Mouse (Mus musculus): ENCODE results near the gene Lrguk.

Lrguk gene

DNA sequence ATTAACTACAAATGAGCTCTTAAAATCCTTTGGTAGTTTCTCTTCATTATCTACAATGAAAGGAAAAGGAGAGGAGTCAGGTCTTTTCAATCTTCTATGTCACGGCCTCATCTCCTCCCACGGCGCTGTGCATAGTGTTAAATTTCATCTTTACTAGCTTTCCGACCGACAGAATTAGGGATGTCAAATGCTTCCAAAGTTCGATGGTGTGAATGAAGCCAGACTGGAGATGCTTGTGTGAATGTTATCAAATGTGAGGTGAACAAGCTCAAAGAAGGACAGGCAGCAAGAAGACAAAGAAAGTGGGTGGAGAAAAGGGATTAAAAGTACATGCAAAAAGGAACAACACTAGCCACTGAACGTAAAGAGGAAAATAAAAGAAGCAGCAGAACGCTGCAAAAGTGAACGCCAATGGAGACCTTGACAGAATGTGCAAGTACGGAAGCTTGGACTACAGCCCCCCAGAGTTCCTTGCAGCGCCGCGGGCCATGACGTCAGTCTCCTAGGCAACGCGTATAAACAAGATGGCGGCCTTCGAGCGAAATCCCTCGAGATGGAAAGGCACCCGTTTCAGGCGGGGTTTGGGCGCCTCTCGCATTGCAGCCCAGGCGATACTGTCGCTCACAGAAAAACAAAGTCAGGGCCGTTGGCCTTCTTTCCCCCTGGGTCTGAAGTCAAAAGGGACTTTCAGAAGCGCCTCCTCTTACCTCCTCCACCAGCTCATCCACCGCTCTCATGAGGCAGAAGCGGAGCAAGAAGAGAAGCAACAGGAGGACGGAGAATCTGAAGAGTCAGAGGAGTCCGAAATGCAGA, at the start of gene Lrguk:
TSS of gene Lrguk (plus strand) at position 516 of the 813 bp plus-strand sequence.
- DNase-seq = peak; percentile 79 to 87

DNA sequence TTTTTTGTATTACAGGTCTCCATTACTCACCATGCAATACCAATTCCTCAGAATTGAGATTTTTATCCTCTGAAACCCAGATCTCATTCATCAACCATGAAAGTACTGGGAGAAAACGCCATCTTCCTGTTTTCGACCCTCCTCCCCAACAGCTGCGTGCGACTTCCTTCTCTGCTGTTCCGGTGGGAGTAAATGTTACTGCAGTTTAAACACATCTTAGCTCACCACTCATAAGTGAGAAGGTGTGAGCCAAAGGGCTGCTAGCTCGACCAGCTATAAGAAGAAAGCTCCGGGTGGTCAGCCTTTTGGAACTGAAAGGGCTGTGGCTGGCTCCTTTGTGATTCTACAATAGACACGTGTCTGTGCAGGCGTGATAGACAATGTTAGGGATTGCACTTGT, 46.5 kb upstream of the Lrguk start:
- DNase-seq = no peak

DNA sequence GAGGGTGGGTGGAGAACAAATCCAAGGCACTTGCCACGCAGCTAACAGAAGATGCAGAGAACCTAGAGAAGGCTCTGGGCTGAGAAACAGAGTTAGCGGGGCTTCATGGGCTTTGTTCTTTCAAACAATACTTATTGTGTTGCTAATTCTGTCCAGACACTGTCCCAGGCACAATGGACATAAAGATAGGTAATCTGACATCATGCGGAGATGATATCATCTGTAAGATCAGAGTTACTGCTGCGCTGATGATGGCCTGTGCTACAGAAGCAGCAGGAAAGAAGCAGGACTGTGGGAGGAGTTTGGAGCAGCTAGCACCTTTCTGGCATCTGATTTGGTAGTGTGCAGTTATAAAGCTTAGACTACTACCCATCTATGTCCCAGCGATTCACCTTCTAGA, 42.1 kb upstream of the Lrguk start:
- no peak for DNase-seq

DNA sequence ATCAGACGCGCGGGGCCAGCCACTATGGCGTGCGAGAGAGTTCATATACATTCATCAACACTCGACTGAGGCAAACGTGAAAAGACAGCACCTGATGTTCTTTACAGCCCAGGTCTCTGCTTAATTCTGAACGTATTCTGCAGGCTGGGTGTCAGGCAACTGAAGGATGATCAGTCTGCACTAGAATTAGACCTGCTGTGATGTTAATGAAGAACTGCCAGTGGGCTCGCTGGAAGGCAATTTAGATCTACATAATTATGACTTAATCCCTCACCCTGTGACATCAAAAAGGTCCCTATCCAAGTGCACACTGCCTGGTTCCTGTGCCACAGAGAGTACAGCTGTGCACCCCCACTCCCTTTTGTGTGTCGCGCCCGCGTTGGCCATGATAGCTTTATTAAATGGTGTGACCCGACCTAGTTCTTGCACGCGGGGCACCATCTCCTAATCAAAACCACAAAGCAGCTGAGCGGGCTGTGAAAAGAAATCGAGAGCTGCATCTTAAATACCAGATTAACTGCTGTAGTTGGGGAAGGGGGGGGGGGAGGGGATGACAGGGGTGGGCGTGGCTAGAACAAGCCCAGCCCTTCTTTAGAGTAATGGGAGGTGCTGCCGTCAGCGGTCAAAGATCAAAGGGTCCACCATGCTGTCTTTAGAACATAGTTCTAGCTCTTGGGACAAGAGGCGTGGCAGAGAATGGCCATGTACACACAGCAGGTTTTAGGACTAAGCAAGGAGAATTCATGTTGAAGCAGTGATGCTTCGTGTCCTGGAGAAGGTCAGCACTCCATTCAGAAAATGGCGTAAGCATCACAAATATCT, 36.8 kb upstream of the Lrguk start:
- DNase-seq = no peak

DNA sequence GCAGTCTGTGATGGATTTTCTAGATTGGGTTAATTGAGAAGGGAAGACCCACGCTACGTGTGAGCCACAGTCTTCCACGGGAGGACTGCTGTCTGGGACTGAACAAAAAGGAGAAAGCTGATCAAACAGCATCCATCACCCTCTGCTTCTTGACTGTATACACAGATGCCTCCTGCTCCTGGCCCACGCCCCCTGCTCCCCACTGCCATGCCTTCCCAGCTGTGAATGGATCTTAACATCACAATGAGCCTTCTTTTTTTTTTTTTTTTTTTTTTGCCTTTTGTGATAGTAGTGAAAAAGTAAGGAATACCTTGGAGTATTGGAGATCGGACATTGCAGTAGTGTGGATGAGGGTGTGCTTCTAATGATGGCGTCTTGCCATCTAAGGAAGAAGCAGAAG, 35.4 kb upstream of the Lrguk start:
- DNase-seq = no peak

DNA sequence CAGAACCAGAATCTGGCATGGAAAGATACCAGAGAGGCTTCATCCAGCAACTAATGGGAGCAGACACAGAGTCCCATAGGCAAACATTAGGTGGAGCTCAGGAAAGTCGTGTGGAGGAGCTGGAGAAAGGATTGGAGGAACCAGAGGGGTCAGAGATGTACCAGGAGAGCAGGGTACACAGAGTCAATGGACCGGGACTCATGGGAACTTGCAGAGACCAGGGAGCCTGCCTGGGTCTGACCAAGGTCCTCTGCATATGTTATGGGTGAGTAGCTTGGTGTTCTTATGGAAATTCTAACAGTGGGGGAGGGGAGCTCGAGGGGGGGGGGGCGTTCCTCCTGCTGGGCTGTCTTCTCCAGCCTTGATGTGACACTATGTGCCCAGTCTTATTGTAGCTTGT, 30.7 kb upstream of the Lrguk start:
- DNase-seq = peak; percentile 1 to 3

DNA sequence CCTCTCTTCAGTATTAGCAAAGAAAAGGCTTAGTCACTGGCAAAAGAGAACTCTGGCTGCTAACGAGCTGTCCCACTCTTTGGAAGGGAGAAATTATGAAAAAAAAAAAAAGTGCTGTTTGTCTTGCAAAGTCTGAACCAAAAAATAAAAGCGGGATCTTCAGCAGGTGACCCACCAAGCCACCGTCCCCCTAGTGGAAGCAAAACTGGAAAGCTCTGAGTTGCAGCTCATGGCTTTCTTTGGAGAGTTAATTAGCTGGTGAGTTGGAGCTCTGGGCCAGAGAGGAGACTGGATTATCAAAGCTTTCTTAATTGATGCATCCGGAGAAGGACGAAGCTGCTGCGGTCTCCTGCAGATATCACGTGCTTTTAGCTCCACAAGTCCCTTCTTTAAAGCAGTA, 29.7 kb upstream of the Lrguk start:
- no peak for DNase-seq

DNA sequence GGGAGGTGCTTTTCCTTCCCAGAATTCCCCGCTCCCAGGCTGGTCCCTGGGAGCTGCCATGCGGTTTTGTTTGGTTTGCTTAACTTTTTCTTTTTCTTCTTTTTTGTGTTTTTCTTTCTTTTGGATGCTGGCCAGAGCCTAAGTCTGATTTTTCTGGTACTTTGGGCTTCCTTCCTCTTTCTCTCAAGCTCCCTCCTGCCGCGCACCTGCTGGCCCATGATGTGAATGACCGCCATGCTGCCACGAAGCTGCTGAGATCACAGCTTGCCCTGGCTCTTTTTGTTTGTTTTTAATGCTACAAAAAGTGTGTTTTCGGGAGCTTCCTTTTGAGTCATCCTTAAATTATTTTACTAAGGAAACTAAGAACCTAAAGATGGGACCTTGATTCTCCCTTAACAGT, 28.6 kb upstream of the Lrguk start:
- no peak for DNase-seq

DNA sequence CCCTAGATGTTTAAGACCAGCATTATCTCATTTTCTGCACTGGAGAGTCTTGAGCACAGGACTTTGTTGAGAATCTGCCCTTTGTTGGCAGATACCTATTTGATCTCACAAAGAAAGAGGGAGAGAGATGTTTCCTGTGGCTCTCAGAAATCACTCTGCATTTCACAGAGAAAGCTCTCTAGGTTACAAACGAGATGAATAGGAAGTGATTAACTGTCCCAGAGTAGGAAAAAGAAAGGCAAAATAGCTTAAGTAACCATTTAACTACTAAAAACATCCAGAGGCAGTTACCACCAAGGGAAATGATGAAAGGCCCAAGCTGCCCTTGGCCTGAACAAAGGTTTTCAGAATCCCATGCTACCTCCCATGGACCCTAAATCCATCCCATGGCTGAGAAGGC, 26.2 kb upstream of the Lrguk start:
- DNase-seq = no peak

DNA sequence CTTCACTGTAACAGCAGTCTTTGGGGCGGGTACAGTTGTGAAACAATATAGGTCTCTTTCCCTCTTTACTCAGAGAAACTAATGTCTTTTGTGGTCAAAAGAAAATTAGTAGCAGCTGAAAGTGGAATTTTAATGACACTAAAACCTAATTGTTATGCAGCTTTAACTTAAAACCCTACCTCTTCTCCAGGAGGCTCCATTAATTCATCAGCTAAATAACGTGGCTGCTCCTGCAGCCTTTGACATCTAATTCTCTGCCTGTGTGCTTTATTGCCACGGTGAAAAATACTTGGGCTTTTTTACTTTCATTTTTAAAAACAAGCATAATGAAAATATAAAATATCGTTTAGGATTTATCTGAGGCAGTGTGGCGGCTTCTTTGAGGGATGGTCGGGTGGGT, 15.8 kb upstream of the Lrguk start:
- DNase-seq = no peak

DNA sequence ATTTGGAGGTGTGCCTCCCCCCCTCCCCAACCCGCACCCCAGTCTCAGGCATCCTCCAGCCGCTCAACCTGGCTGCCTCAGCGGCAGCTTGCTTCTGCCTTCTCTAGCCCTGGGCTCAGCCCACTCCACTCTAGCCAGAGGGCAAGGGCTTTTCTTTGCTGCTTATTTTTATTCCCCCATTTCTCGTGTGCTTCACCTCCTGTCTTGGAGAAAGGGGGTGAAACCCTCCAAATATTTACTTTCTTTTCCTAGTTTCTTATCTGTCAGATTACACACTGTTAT, 439 bp downstream of the Lrguk start:
- no peak for DNase-seq

DNA sequence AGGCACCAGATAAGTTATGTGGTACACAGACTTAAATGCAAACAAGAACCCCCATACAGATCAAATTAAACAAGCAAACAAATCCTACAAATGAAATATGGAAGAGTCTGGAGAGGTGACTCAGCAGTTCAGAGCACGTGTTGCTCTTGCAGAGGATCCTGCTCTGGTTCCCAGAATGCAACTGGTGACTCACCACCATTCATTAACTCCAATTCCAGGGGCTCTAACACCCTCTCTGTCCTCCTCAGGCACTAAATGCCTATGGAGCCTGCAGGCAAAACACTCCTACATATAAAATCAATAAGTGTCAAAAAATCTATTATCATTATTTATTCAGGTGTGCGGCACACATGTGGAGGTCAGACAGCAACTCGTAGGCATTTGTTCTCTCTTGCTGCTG, 4.8 kb downstream of the Lrguk start:
- no peak for DNase-seq

DNA sequence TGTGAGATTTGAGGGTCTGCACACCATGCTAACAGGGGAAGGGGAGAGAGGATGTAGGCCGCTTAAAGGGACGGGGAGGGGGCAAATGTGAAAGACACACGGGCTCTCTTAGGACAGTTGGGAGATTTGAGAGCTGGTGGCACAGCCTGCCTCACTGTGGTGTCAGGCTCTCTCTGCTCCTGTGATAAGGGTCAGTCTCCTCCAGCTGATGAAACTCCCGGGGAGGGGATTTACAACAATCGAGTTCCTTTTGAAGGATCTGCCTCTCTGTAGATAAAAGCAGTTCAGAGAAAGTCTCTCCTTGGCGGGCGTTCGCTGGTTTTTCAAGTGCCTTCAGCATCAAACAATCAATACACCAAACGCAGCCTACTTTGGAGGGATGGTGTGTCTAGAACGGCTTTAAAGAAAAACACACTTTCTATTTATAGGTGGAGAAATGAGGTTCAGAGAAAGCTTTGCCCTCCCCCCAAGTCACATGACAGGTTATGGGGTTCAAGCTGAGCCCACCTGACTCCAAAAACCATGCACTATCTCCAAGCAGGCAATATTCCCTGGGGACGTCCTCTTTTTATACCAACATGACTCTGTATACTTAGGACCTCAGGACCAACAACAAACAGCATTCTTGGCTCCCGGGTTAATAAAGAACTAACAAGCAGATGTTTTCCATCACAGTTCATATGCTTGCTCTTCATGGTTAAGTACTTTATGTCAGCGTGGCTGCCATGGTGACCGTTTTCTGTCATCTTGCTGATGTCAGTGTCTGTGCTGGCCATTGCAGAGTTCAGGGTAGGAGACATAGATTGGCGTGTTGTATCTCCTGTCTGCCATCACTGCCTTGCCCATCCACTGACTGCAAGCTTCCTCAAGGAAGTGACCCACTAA, 5.6 kb downstream of the Lrguk start:
- no peak for DNase-seq

DNA sequence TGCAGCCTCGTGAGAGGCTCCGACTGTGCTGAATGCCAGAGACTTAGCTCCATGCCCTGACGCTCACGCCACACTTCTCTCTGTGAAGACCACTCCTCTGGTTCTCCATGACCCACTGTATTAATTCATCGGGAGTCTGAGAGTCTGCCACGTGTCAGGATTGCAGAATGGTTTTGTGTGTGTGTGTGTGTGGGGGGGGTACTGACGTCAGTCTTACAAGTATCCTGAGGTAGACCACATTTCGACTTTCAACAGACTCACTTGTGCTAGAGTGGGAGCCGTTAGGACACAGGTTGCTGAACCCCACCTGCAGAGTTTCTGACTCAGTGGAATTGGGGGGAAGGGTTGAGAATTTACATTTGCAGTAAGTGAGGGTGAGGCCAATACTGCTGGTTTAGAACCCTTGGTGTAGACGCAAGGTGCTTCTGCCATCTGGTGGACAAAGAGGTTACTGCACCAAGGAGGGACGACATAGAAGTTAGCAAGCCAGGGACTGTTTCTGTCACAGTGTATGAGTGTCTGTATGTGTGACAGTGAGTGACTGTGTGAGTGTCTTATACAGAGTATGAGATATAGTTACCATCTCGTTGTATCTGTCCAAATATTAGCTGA, 11.5 kb downstream of the Lrguk start:
- peak; percentile 50 to 86 for DNase-seq

DNA sequence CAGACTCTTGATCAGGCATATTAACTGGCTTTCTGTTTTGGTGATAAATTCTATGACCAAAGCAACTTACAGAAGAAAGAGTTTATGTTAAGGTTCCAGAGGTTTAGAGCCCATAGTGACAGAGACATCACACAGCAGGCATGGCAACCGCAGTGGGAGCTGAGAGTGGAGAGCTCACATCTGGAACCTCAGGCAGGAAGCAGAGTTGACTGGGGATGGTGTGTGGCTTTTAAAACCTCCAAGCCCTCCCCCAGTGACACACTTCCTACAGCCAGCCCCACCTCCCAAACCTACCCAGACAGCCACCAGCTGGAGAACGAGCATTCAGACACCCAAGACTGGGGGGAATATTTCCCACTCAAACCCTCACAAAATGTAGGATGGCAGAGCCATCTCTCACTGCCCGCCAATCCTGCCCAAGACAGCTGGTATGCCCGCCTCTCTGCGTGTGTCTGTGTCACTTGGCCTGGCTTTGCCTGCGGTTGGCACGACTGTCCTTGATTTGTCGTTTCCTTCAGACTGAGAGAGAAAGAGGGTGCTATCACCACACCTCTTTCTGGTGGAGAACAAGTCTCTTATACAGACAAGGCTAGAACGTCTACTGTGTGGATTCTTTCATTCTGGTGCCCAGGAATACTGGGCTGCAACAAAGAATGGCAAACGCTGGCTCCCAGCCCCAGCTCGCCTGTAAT, 12.5 kb downstream of the Lrguk start:
- DNase-seq = no peak

DNA sequence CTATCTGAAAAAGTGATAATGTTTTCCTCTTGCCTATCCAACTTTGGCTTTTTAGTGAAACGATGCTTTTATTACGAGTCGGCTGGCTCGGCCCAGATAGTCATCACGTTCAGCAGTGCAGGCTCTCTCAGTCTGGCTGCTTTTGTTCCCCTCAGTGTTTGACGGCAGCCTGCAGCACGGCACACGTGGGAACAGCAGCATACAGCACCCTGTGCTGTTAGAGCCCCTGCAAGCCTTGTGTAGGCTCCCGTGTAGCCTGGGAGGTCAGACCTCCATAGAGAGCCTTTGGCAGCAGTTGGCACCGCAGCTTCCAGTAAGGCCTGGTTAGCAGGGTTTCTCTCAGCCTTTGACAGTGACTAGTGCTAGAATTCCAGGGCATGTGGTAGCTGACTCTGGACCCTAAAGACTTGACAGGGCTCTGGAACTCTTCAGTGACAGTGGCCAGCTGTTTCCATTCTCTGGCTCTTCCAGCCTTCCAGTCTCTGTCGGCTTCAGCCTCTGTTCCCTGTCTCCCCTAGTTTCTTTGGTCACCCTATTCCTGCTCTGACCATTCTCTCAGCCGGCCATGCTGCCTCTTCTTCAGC, 15.1 kb downstream of the Lrguk start:
- no peak for DNase-seq

DNA sequence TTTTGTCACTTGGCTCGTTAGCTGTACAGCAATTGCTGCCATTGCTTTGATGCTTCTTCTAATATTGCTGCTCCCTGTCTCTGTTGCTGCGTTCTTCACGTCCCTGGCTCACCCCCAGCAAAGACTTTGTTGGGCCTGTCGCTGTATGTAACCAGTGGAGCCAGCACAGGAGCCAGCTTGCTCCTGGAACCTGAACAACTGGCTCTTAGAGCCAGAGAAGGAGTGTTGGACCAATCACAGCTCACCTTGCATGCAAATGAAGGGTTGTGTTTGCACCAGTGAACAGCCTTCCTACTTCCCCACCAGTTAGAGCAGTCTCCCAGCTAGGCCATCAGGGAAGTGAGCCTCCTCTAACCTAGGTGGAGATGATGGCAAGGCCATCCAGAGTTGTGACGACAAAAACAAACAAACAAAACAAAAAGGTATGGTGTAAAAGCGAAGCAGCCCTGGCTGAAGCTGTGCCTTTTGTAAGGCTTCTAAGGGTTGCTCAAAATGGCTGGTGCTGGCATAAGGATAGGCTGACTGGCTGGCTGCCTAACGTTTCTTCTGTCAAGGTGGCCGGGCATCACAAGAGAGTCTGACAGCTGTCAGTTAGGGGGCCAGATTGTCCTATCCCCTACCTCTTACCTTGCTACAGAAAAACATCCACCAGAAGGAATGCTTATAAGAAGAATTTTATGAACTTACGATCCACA, 15.7 kb downstream of the Lrguk start:
- DNase-seq = no peak

DNA sequence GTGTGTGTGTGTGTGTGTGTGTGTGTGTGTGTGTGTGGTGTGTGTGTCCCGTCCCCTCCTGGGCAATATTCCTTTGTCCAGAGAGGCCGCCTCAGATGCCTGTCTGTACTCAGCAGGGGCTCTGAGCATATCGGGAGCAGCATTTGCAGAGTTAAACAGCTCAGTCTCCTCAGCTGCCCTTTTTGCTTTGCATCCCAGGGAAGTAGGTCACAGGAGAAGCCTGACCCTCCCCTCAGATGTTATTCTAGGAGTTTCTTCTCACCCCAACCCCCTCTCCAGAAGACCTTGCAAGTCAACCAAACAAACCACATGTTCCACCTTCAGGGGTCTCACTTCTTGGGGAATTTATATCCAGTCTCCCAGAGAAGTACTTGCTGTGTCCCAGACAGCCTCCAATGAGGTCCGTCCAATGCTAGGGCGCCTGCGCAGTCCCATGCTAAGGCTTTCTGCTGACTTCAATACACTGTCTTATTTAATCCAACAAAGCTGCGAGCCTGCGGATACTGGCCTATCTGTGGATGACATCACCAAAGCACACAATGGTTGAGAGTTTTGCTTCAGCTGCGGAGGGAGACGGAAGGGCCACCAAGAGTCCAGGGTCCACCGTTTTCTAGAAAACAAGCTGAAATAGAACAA, 17.4 kb downstream of the Lrguk start:
- no peak for DNase-seq

DNA sequence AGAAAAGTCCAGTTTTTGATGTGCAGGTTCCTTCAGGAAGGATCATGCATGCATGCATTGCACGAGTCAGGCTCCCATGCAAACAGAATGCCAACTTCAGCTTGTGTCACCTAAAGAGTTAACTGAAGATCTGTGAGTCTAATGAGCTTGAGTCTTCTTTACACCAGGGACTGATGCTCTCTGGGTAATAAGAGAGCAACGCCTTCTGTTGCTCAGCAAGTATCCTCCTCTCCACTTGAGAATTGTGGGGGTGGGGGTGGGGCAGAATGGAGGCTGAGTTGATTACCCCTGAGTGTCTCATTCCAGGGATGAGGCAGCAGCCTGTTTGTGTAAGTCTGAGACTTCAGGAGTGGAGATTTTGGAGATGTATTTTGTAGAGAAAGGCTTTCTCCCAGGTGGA, 20.2 kb downstream of the Lrguk start:
- DNase-seq = no peak

DNA sequence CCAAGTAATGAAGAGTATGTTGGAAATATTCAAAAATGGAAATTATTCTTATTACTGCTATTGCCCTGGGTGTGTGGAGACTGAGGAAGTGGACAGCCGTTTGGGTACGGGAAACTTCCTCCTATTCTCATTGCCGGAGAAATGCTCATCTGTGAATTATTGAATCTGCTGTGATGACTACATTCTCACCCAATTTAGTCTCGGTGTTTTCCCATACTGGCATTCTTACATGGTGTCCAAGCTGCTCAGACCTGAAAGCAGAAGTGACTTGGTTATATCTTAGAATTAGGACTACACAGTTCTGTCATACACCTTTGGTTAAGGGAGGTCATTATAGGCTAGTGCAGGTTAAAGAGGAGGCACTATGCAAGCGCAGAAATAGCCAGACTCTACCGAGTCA, 30.5 kb downstream of the Lrguk start:
- no peak for DNase-seq

DNA sequence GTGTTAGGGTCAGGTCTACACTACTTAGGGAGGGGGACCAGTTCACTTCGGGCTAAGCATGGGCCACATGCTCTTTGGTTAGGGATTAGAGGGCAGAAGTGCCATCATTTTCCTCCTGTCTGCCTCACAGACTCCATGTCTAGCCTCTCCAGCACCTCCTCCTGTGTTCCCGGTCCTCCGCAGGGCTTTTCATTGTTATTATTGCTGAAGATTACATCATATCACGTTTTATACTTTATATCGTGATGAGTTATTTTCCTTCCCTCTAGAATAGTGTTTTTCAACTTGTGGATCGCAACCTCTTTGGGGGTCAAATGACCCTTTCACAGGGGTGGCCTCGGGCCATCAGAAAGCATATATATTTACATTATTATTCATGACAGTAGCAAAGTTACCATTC, 37.5 kb downstream of the Lrguk start:
- DNase-seq = no peak
